Mouse (Mus musculus) mouse embryonic stem cell (cell line): ENCODE results near the gene Psmd3.
"Not testable (repeated sequence)": the region's sequence is repeated elsewhere in the genome, so short reads cannot be mapped to it uniquely, and the experiment has no call there.

Experiments used
- in situ Hi-C, 2 experiments: fragments of 300-500 bp; cut with MboI; formaldehyde crosslinking; loops; 1 replicate in 1 of 2; 3 replicates in 1 of 2; pipeline ENCODE4 v1.14.3; 2019 to 2020; ENCODE audit warnings: low sequenced_read_pairs in 2 of 2, low pct_unique_long_range_greater_than_20kb in 1 of 2, mixed read lengths in 1 of 2; ENCODE audit not compliant: unreplicated experiment in 1 of 2

Psmd3 gene

GRCm38 (mm10) chr11:98681786-98682745 lies at the start of gene Psmd3:
Gene Psmd3, plus strand, starts transcription at chr11:98682554.
- in situ Hi-C loops, result no loop called here

GRCm38 (mm10) chr11:98635312-98635970 lies 46.9 kb upstream of the Psmd3 start:
- in situ Hi-C loops, result not testable (repeated sequence)

- in situ Hi-C loops, result no loop called here
Measured at GRCm38 (mm10) chr11:98637501-98637900, 44.9 kb upstream of the Psmd3 start.

- in situ Hi-C loops, result no loop called here
Measured at GRCm38 (mm10) chr11:98640091-98640490, 42.3 kb upstream of the Psmd3 start.

GRCm38 (mm10) chr11:98644757-98645156 lies 37.6 kb upstream of the Psmd3 start:
- in situ Hi-C loops, result no loop called here

- in situ Hi-C loops, result no loop called here
Measured at GRCm38 (mm10) chr11:98645946-98646345, 36.4 kb upstream of the Psmd3 start.

- in situ Hi-C loops, result no loop called here
Measured at GRCm38 (mm10) chr11:98646459-98646858, 35.9 kb upstream of the Psmd3 start, which contains the start of gene Gsdma2. Gene Gsdma2, plus strand, starts transcription at chr11:98646759.

GRCm38 (mm10) chr11:98655076-98655475 lies 27.3 kb upstream of the Psmd3 start:
- in situ Hi-C loops, result not testable (repeated sequence)

GRCm38 (mm10) chr11:98660517-98660916 lies 21.8 kb upstream of the Psmd3 start:
- in situ Hi-C loops, result no loop called here

GRCm38 (mm10) chr11:98664091-98664490 lies 18.3 kb upstream of the Psmd3 start, which contains the start of gene Gsdma:
Gene Gsdma, plus strand, starts transcription at chr11:98664351.
- in situ Hi-C loops, result no loop called here

GRCm38 (mm10) chr11:98668984-98669383 lies 13.4 kb upstream of the Psmd3 start:
- in situ Hi-C loops, result no loop called here

GRCm38 (mm10) chr11:98671284-98671815 lies 11.0 kb upstream of the Psmd3 start:
- in situ Hi-C loops, result no loop called here

- in situ Hi-C loops, result no loop called here
Measured at GRCm38 (mm10) chr11:98671857-98672256, 10.5 kb upstream of the Psmd3 start.

GRCm38 (mm10) chr11:98672482-98672881 lies 9.9 kb upstream of the Psmd3 start:
- in situ Hi-C loops, result no loop called here

GRCm38 (mm10) chr11:98673136-98673535 lies 9.2 kb upstream of the Psmd3 start:
- in situ Hi-C loops, result not testable (repeated sequence)

- in situ Hi-C loops, result no loop called here
Measured at GRCm38 (mm10) chr11:98675829-98676363, 6.5 kb upstream of the Psmd3 start.

- in situ Hi-C loops, result no loop called here
Measured at GRCm38 (mm10) chr11:98680023-98680422, 2.3 kb upstream of the Psmd3 start.

GRCm38 (mm10) chr11:98680595-98680994 lies 1.8 kb upstream of the Psmd3 start:
- in situ Hi-C loops, result not testable (repeated sequence)

- in situ Hi-C loops, result no loop called here
Measured at GRCm38 (mm10) chr11:98681186-98681585, 1.2 kb upstream of the Psmd3 start.
